Mouse (Mus musculus): ENCODE results near the gene Olfr707. TPM values are rescaled to one million over a fixed set of nuclear protein-coding genes. Genes with fewer than 3 reads are reported as not detected.
"Not testable (repeated sequence)": the region's sequence is repeated elsewhere in the genome, so short reads cannot be mapped to it uniquely, and the experiment has no call there.

Olfr707 gene
- not detected in 2 replicates for polyA plus RNA-seq (2016; fragmentation: Nextera tagmentation; extraction: Ambion mirVana)

- WGBS, result 88% methylated on average over 3 of the region's 3 CpGs
- H3K36me3 ChIP-seq (replicated peaks); H3K4me2 ChIP-seq; H3K4me1 ChIP-seq; H3K9ac ChIP-seq; H3K4me3 ChIP-seq (replicated peaks); H3K9me3 ChIP-seq; ATAC-seq (ENCODE audit: low FRiP score); H3K27ac ChIP-seq; H3K27me3 ChIP-seq: not testable (repeated sequence)
Observed at GRCm38 (mm10) chr7:106901141-106901540, at the start of gene Olfr707. Gene Olfr707, minus strand, starts transcription at chr7:106901241.

GRCm38 (mm10) chr7:106948212-106948611, 47.2 kb upstream of the Olfr707 start, which contains the start of gene Olfr710:
Gene Olfr710, minus strand, starts transcription at chr7:106948312.
- H3K4me3 ChIP-seq (replicated peaks), result no peak within 1 kb of the TSS
- no peaks in the 10 kb centered on the region for H3K27me3 ChIP-seq
- 80% methylated on average over 3 of the region's 3 CpGs for WGBS
- no peak within 1 kb of the TSS for H3K27ac ChIP-seq
- 0 out of 2 replicates have a peak, but pooled peaks cover 2% of the 10 kb centered on the region for H3K9me3 ChIP-seq
- H3K36me3 ChIP-seq (replicated peaks), result no peaks in the 10 kb centered on the region
- H3K4me1 ChIP-seq, result no peaks in the 10 kb centered on the region
- no peak within 1 kb of the TSS for H3K9ac ChIP-seq
- ATAC-seq (ENCODE audit: low FRiP score), result no peak
- no peak within 1 kb of the TSS for H3K4me2 ChIP-seq

- Histone ChIP-seq H3K27ac (no peak within 1 kb of the TSS), H3K4me2 (no peak within 1 kb of the TSS), H3K27me3 (no peaks in the 10 kb centered on the region), H3K4me3 (replicated peaks) (no peak within 1 kb of the TSS), H3K4me1 (no peaks in the 10 kb centered on the region), H3K9ac (no peak within 1 kb of the TSS), H3K36me3 (replicated peaks) (no peaks in the 10 kb centered on the region), H3K9me3 (no peaks in the 10 kb centered on the region)
- no peak for ATAC-seq (ENCODE audit: low FRiP score)
Observed at GRCm38 (mm10) chr7:106932119-106932518, 31.1 kb upstream of the Olfr707 start, which contains the start of gene Olfr709-ps1. Gene Olfr709-ps1, minus strand, starts transcription at chr7:106932219.

- not testable (repeated sequence) for H3K4me2 ChIP-seq; H3K4me3 ChIP-seq (replicated peaks); H3K27me3 ChIP-seq; ATAC-seq (ENCODE audit: low FRiP score); H3K27ac ChIP-seq; H3K36me3 ChIP-seq (replicated peaks); H3K4me1 ChIP-seq; H3K9me3 ChIP-seq; H3K9ac ChIP-seq
- WGBS, result 87% methylated on average over 7 of the region's 7 CpGs
Observed at GRCm38 (mm10) chr7:106920961-106921360, 19.9 kb upstream of the Olfr707 start.

- Histone ChIP-seq H3K36me3 (replicated peaks) (no peaks in the 10 kb centered on the region), H3K4me2 (no peak within 1 kb of the TSS), H3K9me3 (no peaks in the 10 kb centered on the region), H3K9ac (no peak within 1 kb of the TSS), H3K4me3 (replicated peaks) (no peak within 1 kb of the TSS), H3K4me1 (no peaks in the 10 kb centered on the region), H3K27ac (no peak within 1 kb of the TSS), H3K27me3 (no peaks in the 10 kb centered on the region)
- 69% methylated on average over 2 of the region's 2 CpGs for WGBS
- no peak for ATAC-seq (ENCODE audit: low FRiP score)
Observed at GRCm38 (mm10) chr7:106907676-106908075, 6.6 kb upstream of the Olfr707 start, which contains the start of gene Olfr1532-ps1. Gene Olfr1532-ps1, plus strand, starts transcription at chr7:106908001.

GRCm38 (mm10) chr7:106888062-106888461, 13.0 kb downstream of the Olfr707 start, which contains the start of gene Olfr706:
Gene Olfr706, minus strand, starts transcription at chr7:106888162.
- WGBS, result 86% methylated on average over 2 of the region's 2 CpGs
- Histone ChIP-seq H3K4me2 (no peak within 1 kb of the TSS), H3K9ac (no peak within 1 kb of the TSS), H3K4me3 (replicated peaks) (no peak within 1 kb of the TSS), H3K9me3 (no peaks in the 10 kb centered on the region), H3K36me3 (replicated peaks) (no peaks in the 10 kb centered on the region), H3K4me1 (no peaks in the 10 kb centered on the region), H3K27me3 (no peaks in the 10 kb centered on the region), H3K27ac (no peak within 1 kb of the TSS)
- ATAC-seq (ENCODE audit: low FRiP score), result no peak

- ATAC-seq (ENCODE audit: low FRiP score), result no peak
- Histone ChIP-seq H3K9ac (no peak within 1 kb of the TSS), H3K27ac (no peak within 1 kb of the TSS), H3K4me3 (replicated peaks) (no peak within 1 kb of the TSS), H3K36me3 (replicated peaks) (no peaks in the 10 kb centered on the region), H3K4me2 (no peak within 1 kb of the TSS), H3K4me1 (no peaks in the 10 kb centered on the region), H3K9me3 (no peaks in the 10 kb centered on the region), H3K27me3 (no peaks in the 10 kb centered on the region)
- WGBS, result 76% methylated on average over 3 of the region's 3 CpGs
Observed at GRCm38 (mm10) chr7:106876791-106877190, 24.2 kb downstream of the Olfr707 start, which contains the start of gene Olfr705. Gene Olfr705, minus strand, starts transcription at chr7:106876891.

GRCm38 (mm10) chr7:106862885-106863284, 38.2 kb downstream of the Olfr707 start, which contains the start of gene Olfr704:
Gene Olfr704, plus strand, starts transcription at chr7:106863185.
- Histone ChIP-seq H3K27ac (no peak within 1 kb of the TSS), H3K9ac (no peak within 1 kb of the TSS), H3K4me2 (no peak within 1 kb of the TSS), H3K27me3 (no peaks in the 10 kb centered on the region), H3K36me3 (replicated peaks) (no peaks in the 10 kb centered on the region), H3K4me1 (no peaks in the 10 kb centered on the region), H3K4me3 (replicated peaks) (no peak within 1 kb of the TSS), H3K9me3 (no peaks in the 10 kb centered on the region)
- no peak for ATAC-seq (ENCODE audit: low FRiP score)

- no peak within 1 kb of the TSS for H3K9ac ChIP-seq
- no peaks in the 10 kb centered on the region for H3K4me1 ChIP-seq
- H3K4me2 ChIP-seq, result no peak within 1 kb of the TSS
- ATAC-seq (ENCODE audit: low FRiP score), result no peak
- no peak within 1 kb of the TSS for H3K4me3 ChIP-seq (replicated peaks)
- H3K36me3 ChIP-seq (replicated peaks), result no peaks in the 10 kb centered on the region
- no peaks in the 10 kb centered on the region for H3K27me3 ChIP-seq
- H3K9me3 ChIP-seq, result no peaks in the 10 kb centered on the region
- H3K27ac ChIP-seq, result no peak within 1 kb of the TSS
- WGBS, result 68% methylated on average over 2 of the region's 2 CpGs
Observed at GRCm38 (mm10) chr7:106843060-106843459, 58.0 kb downstream of the Olfr707 start, which contains the start of gene Olfr703. Gene Olfr703, plus strand, starts transcription at chr7:106843360.

Other genes with a start within 250 kb of the Olfr707 start
- not detected in 2 replicates for gene Olfr693, start 220.7 kb downstream of the Olfr707 start, polyA plus RNA-seq (2016; fragmentation: Nextera tagmentation; extraction: Ambion mirVana)
- gene Olfr694, start 209.4 kb downstream of the Olfr707 start, polyA plus RNA-seq (2016; fragmentation: Nextera tagmentation; extraction: Ambion mirVana), result not detected in 2 replicates
- gene Olfr695, start 184.8 kb downstream of the Olfr707 start, polyA plus RNA-seq (2016; fragmentation: Nextera tagmentation; extraction: Ambion mirVana), result not detected in 2 replicates
- gene Olfr697, start 158.8 kb downstream of the Olfr707 start, polyA plus RNA-seq (2016; fragmentation: Nextera tagmentation; extraction: Ambion mirVana), result not detected in 2 replicates
- gene Olfr698, start 145.8 kb downstream of the Olfr707 start, polyA plus RNA-seq (2016; fragmentation: Nextera tagmentation; extraction: Ambion mirVana), result not detected in 2 replicates
- gene Olfr699, start 108.0 kb downstream of the Olfr707 start, polyA plus RNA-seq (2016; fragmentation: Nextera tagmentation; extraction: Ambion mirVana), result not detected in 2 replicates
- gene Olfr700, start 92.4 kb downstream of the Olfr707 start, polyA plus RNA-seq (2016; fragmentation: Nextera tagmentation; extraction: Ambion mirVana), result not detected in 2 replicates
- gene Olfr701, start 87.1 kb downstream of the Olfr707 start, polyA plus RNA-seq (2016; fragmentation: Nextera tagmentation; extraction: Ambion mirVana), result not detected in 2 replicates
- not detected in 2 replicates for gene Olfr702, start 67.3 kb downstream of the Olfr707 start, polyA plus RNA-seq (2016; fragmentation: Nextera tagmentation; extraction: Ambion mirVana)
- not detected in 2 replicates for gene Olfr703, start 57.9 kb downstream of the Olfr707 start, polyA plus RNA-seq (2016; fragmentation: Nextera tagmentation; extraction: Ambion mirVana)
- gene Olfr704, start 38.1 kb downstream of the Olfr707 start, polyA plus RNA-seq (2016; fragmentation: Nextera tagmentation; extraction: Ambion mirVana), result not detected in 2 replicates
- gene Olfr705, start 24.4 kb downstream of the Olfr707 start, polyA plus RNA-seq (2016; fragmentation: Nextera tagmentation; extraction: Ambion mirVana), result not detected in 2 replicates
- gene Olfr706, start 13.1 kb downstream of the Olfr707 start, polyA plus RNA-seq (2016; fragmentation: Nextera tagmentation; extraction: Ambion mirVana), result not detected in 2 replicates
- gene Olfr1532-ps1, start 6.8 kb upstream of the Olfr707 start, polyA plus RNA-seq (2016; fragmentation: Nextera tagmentation; extraction: Ambion mirVana), result not detected in 2 replicates
- not detected in 2 replicates for gene Olfr709-ps1, start 31.0 kb upstream of the Olfr707 start, polyA plus RNA-seq (2016; fragmentation: Nextera tagmentation; extraction: Ambion mirVana)
- gene Olfr710, start 47.1 kb upstream of the Olfr707 start, polyA plus RNA-seq (2016; fragmentation: Nextera tagmentation; extraction: Ambion mirVana), result not detected in 2 replicates
- gene Olfr6, start 62.7 kb upstream of the Olfr707 start, polyA plus RNA-seq (2016; fragmentation: Nextera tagmentation; extraction: Ambion mirVana), result not detected in 2 replicates
- gene Olfr711, start 74.2 kb upstream of the Olfr707 start, polyA plus RNA-seq (2016; fragmentation: Nextera tagmentation; extraction: Ambion mirVana), result not detected in 2 replicates
- not detected in 2 replicates for gene Olfr2, start 104.8 kb upstream of the Olfr707 start, polyA plus RNA-seq (2016; fragmentation: Nextera tagmentation; extraction: Ambion mirVana)
- not detected in 2 replicates for gene Olfr713, start 129.9 kb upstream of the Olfr707 start, polyA plus RNA-seq (2016; fragmentation: Nextera tagmentation; extraction: Ambion mirVana)
- gene Olfr714, start 169.7 kb upstream of the Olfr707 start, polyA plus RNA-seq (2016; fragmentation: Nextera tagmentation; extraction: Ambion mirVana), result not detected in 2 replicates
- not detected in 2 replicates for gene Olfr17, start 192.0 kb upstream of the Olfr707 start, polyA plus RNA-seq (2016; fragmentation: Nextera tagmentation; extraction: Ambion mirVana)
- not detected in 2 replicates for gene Olfr715b, start 209.1 kb upstream of the Olfr707 start, polyA plus RNA-seq (2016; fragmentation: Nextera tagmentation; extraction: Ambion mirVana)
- not detected in 2 replicates for gene Olfr715, start 229.8 kb upstream of the Olfr707 start, polyA plus RNA-seq (2016; fragmentation: Nextera tagmentation; extraction: Ambion mirVana)
- not detected in 2 replicates for gene Olfr716, start 237.1 kb upstream of the Olfr707 start, polyA plus RNA-seq (2016; fragmentation: Nextera tagmentation; extraction: Ambion mirVana)

Data from forebrain, embryonic 12.5 days (tissue).